Mouse (Mus musculus): ENCODE measurements around the gene Runx1. TPM values are rescaled to one million over a fixed set of nuclear protein-coding genes. Genes with fewer than 3 reads are reported as not detected.

The Runx1 gene
- polyA plus RNA-seq, 1 experiment from 2014 or later: 4.6 TPM

- H3K4me2 ChIP-seq (ENCODE audit: low read depth, low read length): no peak overlapping the region
- 80% methylated on average over 3 of the region's 3 CpGs for WGBS (ENCODE audit: insufficient replicate concordance)
- H3K27me3 ChIP-seq (ENCODE audit: insufficient read depth, low read length): 0 out of 2 replicates have a peak, but pooled peaks cover 2% of the 10 kb centered on the region
- no peak overlapping the region for H3K9ac ChIP-seq (replicated peaks)
- TF ChIP-seq CTCF (IDR thresholded peaks at IDR 0.05; ENCODE audit: low read depth) (no peak), EP300 (IDR thresholded peaks at IDR 0.05; ENCODE audit: low read depth) (no peak)
- H3K4me3 ChIP-seq (ENCODE audit: low read depth, low read length): no peak overlapping the region
- no peaks in the 10 kb centered on the region for H3K9me3 ChIP-seq (ENCODE audit: low read length)
- H3K4me1 ChIP-seq (ENCODE audit: insufficient read depth): no peaks in the 10 kb centered on the region; the same call in 1 of the 2 replicates
- ATAC-seq (no peak), DNase-seq (no peak)
- no peaks in the 10 kb centered on the region for H3K36me3 ChIP-seq (replicated peaks; ENCODE audit: insufficient read depth, low read length)
- no peak overlapping the region for H3K27ac ChIP-seq (ENCODE audit: low read depth)
These were observed 24.5 kb upstream of the Runx1 start for GRCm38 (mm10) chr16:92850416-92850815.

- H3K36me3 ChIP-seq (replicated peaks; ENCODE audit: insufficient read depth, low read length): no peaks in the 10 kb centered on the region
- H3K9ac ChIP-seq (replicated peaks): no peak overlapping the region
- H3K4me3 ChIP-seq (ENCODE audit: low read depth, low read length): no peak overlapping the region
- WGBS (ENCODE audit: insufficient replicate concordance): 59% methylated on average over 3 of the region's 3 CpGs
- no peaks in the 10 kb centered on the region for H3K9me3 ChIP-seq (ENCODE audit: low read length)
- H3K4me2 ChIP-seq (ENCODE audit: low read depth, low read length): no peak overlapping the region
- ATAC-seq: no peak
- no peak for TF ChIP-seq CTCF (IDR thresholded peaks at IDR 0.05; ENCODE audit: low read depth)
- TF ChIP-seq EP300 (IDR thresholded peaks at IDR 0.05; ENCODE audit: low read depth): no peak
- no peak overlapping the region for H3K27ac ChIP-seq (ENCODE audit: low read depth)
- H3K27me3 ChIP-seq (ENCODE audit: insufficient read depth, low read length): 0 out of 2 replicates have a peak, but pooled peaks cover 2% of the 10 kb centered on the region
- H3K4me1 ChIP-seq (ENCODE audit: insufficient read depth): no peaks in the 10 kb centered on the region
- DNase-seq: no peak
These were observed 21.9 kb upstream of the Runx1 start for GRCm38 (mm10) chr16:92847762-92848300.

- Histone ChIP-seq H3K9ac (replicated peaks) (no peak overlapping the region), H3K4me1 (ENCODE audit: insufficient read depth) (no peaks in the 10 kb centered on the region), H3K9me3 (ENCODE audit: low read length) (no peaks in the 10 kb centered on the region), H3K27me3 (ENCODE audit: insufficient read depth, low read length) (0 out of 2 replicates have a peak, but pooled peaks cover 2% of the 10 kb centered on the region), H3K4me3 (ENCODE audit: low read depth, low read length) (no peak overlapping the region), H3K36me3 (replicated peaks; ENCODE audit: insufficient read depth, low read length) (no peaks in the 10 kb centered on the region), H3K27ac (ENCODE audit: low read depth) (no peak overlapping the region), H3K4me2 (ENCODE audit: low read depth, low read length) (no peak overlapping the region)
- no peak for DNase-seq
- TF ChIP-seq CTCF (IDR thresholded peaks at IDR 0.05; ENCODE audit: low read depth): no peak
- no peak for TF ChIP-seq EP300 (IDR thresholded peaks at IDR 0.05; ENCODE audit: low read depth)
- ATAC-seq: no peak
- 72% methylated on average over 26 of the region's 26 CpGs for WGBS (ENCODE audit: insufficient replicate concordance)
These were observed 19.6 kb upstream of the Runx1 start for GRCm38 (mm10) chr16:92845244-92846225.

- no peaks in the 10 kb centered on the region for H3K27me3 ChIP-seq (ENCODE audit: insufficient read depth, low read length)
- TF ChIP-seq CTCF (IDR thresholded peaks at IDR 0.05; ENCODE audit: low read depth) (no peak), EP300 (IDR thresholded peaks at IDR 0.05; ENCODE audit: low read depth) (no peak)
- H3K9me3 ChIP-seq (ENCODE audit: low read length): no peaks in the 10 kb centered on the region
- no peak overlapping the region for H3K27ac ChIP-seq (ENCODE audit: low read depth)
- H3K9ac ChIP-seq (replicated peaks): no peak overlapping the region
- no peaks in the 10 kb centered on the region for H3K36me3 ChIP-seq (replicated peaks; ENCODE audit: insufficient read depth, low read length)
- no peak for DNase-seq
- H3K4me2 ChIP-seq (ENCODE audit: low read depth, low read length): no peak overlapping the region
- H3K4me3 ChIP-seq (ENCODE audit: low read depth, low read length): no peak overlapping the region
- no peaks in the 10 kb centered on the region for H3K4me1 ChIP-seq (ENCODE audit: insufficient read depth)
- no peak for ATAC-seq
These were observed 12.8 kb upstream of the Runx1 start for GRCm38 (mm10) chr16:92838709-92839108.

- ATAC-seq: no peak
- H3K27ac ChIP-seq (ENCODE audit: low read depth): no peak overlapping the region
- no peak for DNase-seq
- H3K9me3 ChIP-seq (ENCODE audit: low read length): no peaks in the 10 kb centered on the region
- peaks cover 9% of the 10 kb centered on the region for H3K4me1 ChIP-seq (ENCODE audit: insufficient read depth)
- no peak overlapping the region for H3K4me2 ChIP-seq (ENCODE audit: low read depth, low read length)
- H3K36me3 ChIP-seq (replicated peaks; ENCODE audit: insufficient read depth, low read length): no peaks in the 10 kb centered on the region
- no peak overlapping the region for H3K9ac ChIP-seq (replicated peaks)
- H3K4me3 ChIP-seq (ENCODE audit: low read depth, low read length): no peak overlapping the region
- TF ChIP-seq CTCF (IDR thresholded peaks at IDR 0.05; ENCODE audit: low read depth) (no peak), EP300 (IDR thresholded peaks at IDR 0.05; ENCODE audit: low read depth) (no peak)
- 82% methylated on average over 2 of the region's 2 CpGs for WGBS (ENCODE audit: insufficient replicate concordance)
- H3K27me3 ChIP-seq (ENCODE audit: insufficient read depth, low read length): no peaks in the 10 kb centered on the region
These were observed 5.4 kb upstream of the Runx1 start for GRCm38 (mm10) chr16:92831341-92831740.

- Histone ChIP-seq H3K4me1 (ENCODE audit: insufficient read depth) (peaks cover 11% of the 10 kb centered on the region), H3K27ac (ENCODE audit: low read depth) (no peak overlapping the region), H3K9ac (replicated peaks) (no peak overlapping the region), H3K36me3 (replicated peaks; ENCODE audit: insufficient read depth, low read length) (no peaks in the 10 kb centered on the region), H3K27me3 (ENCODE audit: insufficient read depth, low read length) (no peaks in the 10 kb centered on the region), H3K4me3 (ENCODE audit: low read depth, low read length) (no peak overlapping the region), H3K4me2 (ENCODE audit: low read depth, low read length) (no peak overlapping the region), H3K9me3 (ENCODE audit: low read length) (no peaks in the 10 kb centered on the region)
- DNase-seq (no peak), ATAC-seq (no peak)
- no peak for TF ChIP-seq EP300 (IDR thresholded peaks at IDR 0.05; ENCODE audit: low read depth)
- no peak for TF ChIP-seq CTCF (IDR thresholded peaks at IDR 0.05; ENCODE audit: low read depth)
- 65% methylated on average over 14 of the region's 14 CpGs for WGBS (ENCODE audit: insufficient replicate concordance)
These were observed 4.5 kb upstream of the Runx1 start for GRCm38 (mm10) chr16:92830479-92830878.

Data from liver, postnatal 0 days (tissue).